Mouse (Mus musculus) lung, adult 2 months (tissue): ENCODE results near the gene Polr2f.

Source experiments
- CTCF ChIP-seq: fragments of 200-500 bp; IDR thresholded peaks from 2 replicates; pipeline ENCODE4 v1.5.1; 2011; ENCODE audit warnings: mild to moderate bottlenecking, low read length, control low read depth; ENCODE audit not compliant: insufficient read depth
- POLR2A ChIP-seq: fragments of 200-500 bp; IDR thresholded peaks from 2 replicates; pipeline ENCODE4 v1.6.1; 2011; ENCODE audit warnings: low read depth, mild to moderate bottlenecking, control low read depth, low read length, borderline replicate concordance; ENCODE audit errors: extremely low read depth

DNA sequence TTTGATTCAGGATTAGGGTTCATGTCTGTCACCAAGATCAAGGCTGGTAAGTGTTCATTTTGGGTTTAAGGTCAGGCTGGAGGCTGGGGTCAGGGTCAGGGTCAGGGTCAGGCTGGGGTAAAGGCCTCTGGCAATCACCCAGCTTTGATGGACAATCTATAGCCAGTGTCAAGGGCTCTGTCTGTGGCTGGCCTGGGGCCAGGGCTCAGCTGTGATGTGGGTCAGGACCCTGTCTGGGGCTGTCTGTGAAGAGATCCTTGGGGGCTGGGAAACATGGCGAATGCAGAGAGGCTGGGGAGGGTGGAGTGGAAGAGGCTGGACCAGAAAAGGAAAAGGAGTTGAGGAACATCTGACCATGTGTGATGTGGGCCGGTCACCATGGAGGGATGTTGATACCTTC lies 54.1 kb downstream of the Polr2f start:
- TF ChIP-seq CTCF (no peak), POLR2A (no peak)
